Mouse (Mus musculus) stomach, embryonic 16.5 days (tissue): ENCODE measurements around the gene Sfmbt1. TPM values are rescaled to one million over a fixed set of nuclear protein-coding genes. Genes with fewer than 3 reads are reported as not detected.

Experiments
- ATAC-seq: fragments of 200-750 bp; cut with Nextera tagmentation; 2 replicates; pipeline ENCODE4 v1.8.0; 2017; ENCODE audit warnings: moderate number of reproducible peaks, moderate TSS enrichment; ENCODE audit not compliant: insufficient read depth, low FRiP score
- H3K27ac ChIP-seq: fragments of 300-500 bp; sonication (generic); 2 replicates; pipeline ENCODE4 v1.5.1; 2014; ENCODE audit warnings: low read length
- H3K27me3 ChIP-seq: fragments of 300-500 bp; sonication (generic); 2 replicates; pipeline ENCODE4 v1.6.1; 2014; ENCODE audit warnings: low read length, control low read depth, mixed read lengths; ENCODE audit not compliant: control insufficient read depth, insufficient read depth
- H3K36me3 ChIP-seq: fragments of 300-500 bp; sonication (generic); 2 replicates; pipeline ENCODE4 v1.6.1; 2014; ENCODE audit warnings: low read length; ENCODE audit not compliant: control insufficient read depth, insufficient read depth
- H3K4me1 ChIP-seq: fragments of 300-500 bp; sonication (generic); 2 replicates; pipeline ENCODE4 v1.6.1; 2014; ENCODE audit warnings: low read length, control low read depth, mixed read lengths; ENCODE audit not compliant: control insufficient read depth, insufficient read depth
- H3K4me2 ChIP-seq: fragments of 300-500 bp; sonication (generic); 2 replicates; pipeline ENCODE4 v1.6.1; 2014; ENCODE audit warnings: low read depth, low read length, mixed read lengths
- H3K4me3 ChIP-seq: fragments of 300-500 bp; sonication (generic); replicated peaks from 2 replicates; pipeline ENCODE4 v1.5.1; 2014; ENCODE audit warnings: mild to moderate bottlenecking, low read length
- H3K9ac ChIP-seq: fragments of 300-500 bp; sonication (generic); 2 replicates; pipeline ENCODE4 v1.6.1; 2014; ENCODE audit warnings: low read length
- H3K9me3 ChIP-seq: fragments of 300-500 bp; sonication (generic); replicated peaks from 2 replicates; pipeline ENCODE4 v1.6.1; 2016; ENCODE audit warnings: low read length, control low read depth; ENCODE audit not compliant: control insufficient read depth
- WGBS: fragments of 180-500 bp; shearing (Covaris S2); extraction: QIAGEN DNeasy Blood & Tissue Kit; methylation state at CpG from one replicate; pipeline ENCODE4 v1.1.7; 2014; 5-methylcytosine and 5-hydroxymethylcytosine counted together
- polyA plus RNA-seq: library from polyadenylated mRNA; unstranded; fragments of >200 nt; fragmentation: Nextera tagmentation; extraction: Ambion mirVana; gene quantifications from 2 replicates; pipeline ENCODE4 v1.2.1, GENCODE M21; 2015

The Sfmbt1 gene
- polyA plus RNA-seq, 1 experiment from 2014 or later, result 10.2 TPM

DNA sequence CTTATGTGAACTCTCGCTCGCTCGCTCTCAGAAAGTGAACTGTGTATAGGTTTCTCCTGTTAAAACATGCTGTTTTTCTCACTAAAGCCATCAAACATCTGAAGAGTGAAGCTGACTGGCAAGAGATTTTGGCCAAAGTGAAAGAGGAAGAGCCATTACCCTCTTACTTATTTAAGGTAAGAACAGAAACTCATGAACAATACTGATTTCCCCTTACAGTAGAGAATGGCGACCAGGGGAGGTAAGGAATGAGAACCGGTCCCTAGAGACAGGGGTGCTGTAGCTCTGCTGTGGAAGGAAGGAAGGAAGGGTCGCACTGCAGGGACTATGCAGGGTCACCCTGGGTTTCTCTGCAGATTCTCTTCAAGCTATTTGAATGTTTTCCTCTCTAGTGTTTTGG, 70.0 kb downstream of the Sfmbt1 start:
- Histone ChIP-seq H3K27me3 (no peaks in the 10 kb centered on the region), H3K36me3 (no peaks in the 10 kb centered on the region; the same call in 1 of the 2 replicates), H3K4me1 (no peaks in the 10 kb centered on the region), H3K9ac (no peak overlapping the region), H3K4me2 (no peak overlapping the region), H3K27ac (no peak overlapping the region), H3K4me3 (no peak overlapping the region), H3K9me3 (no peaks in the 10 kb centered on the region)
- 91% methylated on average over 6 of the region's 6 CpGs for WGBS
- no peak for ATAC-seq

DNA sequence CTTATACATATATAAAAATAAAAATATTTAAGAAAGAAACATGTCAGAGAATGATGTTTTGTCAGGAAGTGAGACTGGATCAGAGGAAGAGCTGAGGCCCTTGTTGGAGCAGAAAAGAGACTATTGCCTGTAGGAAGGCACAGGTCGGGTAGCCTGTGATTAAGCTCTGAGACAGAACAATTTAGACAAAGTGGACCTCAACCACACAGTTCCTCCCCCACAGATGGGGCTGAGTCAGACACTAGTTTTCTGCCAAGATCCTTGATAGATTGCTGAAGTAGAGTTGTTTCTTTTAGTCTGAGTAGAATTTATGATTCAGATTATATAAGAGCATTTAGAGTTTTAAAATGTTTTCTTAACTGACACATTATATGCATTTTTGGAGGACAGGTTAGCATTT, 74.8 kb downstream of the Sfmbt1 start:
- Histone ChIP-seq H3K36me3 (no peaks in the 10 kb centered on the region; the same call in 1 of the 2 replicates), H3K27me3 (no peaks in the 10 kb centered on the region), H3K27ac (no peak overlapping the region), H3K4me3 (no peak overlapping the region), H3K9ac (no peak overlapping the region), H3K4me1 (no peaks in the 10 kb centered on the region), H3K4me2 (no peak overlapping the region), H3K9me3 (no peaks in the 10 kb centered on the region)
- ATAC-seq, result no peak
- WGBS, result 56% methylated on average over 1 of the region's 1 CpGs

DNA sequence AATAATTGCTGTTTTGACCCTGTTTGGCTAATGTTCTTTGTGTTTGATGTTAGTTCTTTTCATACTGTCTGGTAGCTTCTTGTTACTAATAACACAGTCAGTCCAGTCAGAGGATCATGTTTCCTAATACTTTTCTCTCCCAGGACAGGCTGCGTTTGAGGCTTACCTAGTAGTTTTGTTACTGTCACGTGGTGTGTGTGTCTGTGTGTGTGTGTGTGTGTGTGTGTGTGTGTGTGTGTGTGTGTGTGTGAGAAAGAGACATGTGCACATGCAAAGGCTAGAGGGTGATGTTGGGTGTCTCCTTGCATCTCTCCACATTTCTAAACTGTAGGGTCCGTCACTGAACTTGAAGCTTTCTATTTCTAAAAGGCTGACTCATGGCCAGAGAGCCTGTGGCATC, 78.2 kb downstream of the Sfmbt1 start:
- Histone ChIP-seq H3K27me3 (no peaks in the 10 kb centered on the region), H3K9ac (no peak overlapping the region), H3K36me3 (0 out of 2 replicates have a peak, but pooled peaks cover 2% of the 10 kb centered on the region), H3K27ac (no peak overlapping the region), H3K9me3 (no peaks in the 10 kb centered on the region), H3K4me1 (no peaks in the 10 kb centered on the region), H3K4me2 (no peak overlapping the region), H3K4me3 (no peak overlapping the region)
- no peak for ATAC-seq
- WGBS, result 90% methylated on average over 3 of the region's 3 CpGs

DNA sequence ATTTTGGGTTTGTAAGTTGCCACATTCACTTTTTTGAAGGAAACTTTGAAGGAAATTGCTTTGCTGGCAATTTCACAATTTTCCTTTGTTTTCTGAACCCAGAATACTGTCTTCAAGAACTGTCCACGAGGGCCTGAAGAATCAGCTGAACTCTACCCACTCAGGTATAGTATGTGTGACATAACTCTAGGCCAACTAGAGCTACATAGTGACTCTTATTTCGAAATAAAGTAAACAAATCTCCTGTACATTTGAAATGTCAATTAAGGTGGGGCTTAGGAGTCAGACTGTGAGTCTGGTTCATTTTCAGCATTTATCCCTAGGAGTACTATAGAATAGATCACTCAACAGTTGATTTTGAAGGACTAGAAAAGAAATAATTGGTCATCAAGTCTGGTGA, 87.1 kb downstream of the Sfmbt1 start:
- 67% methylated on average over 2 of the region's 2 CpGs for WGBS
- peak; percentile 56; the same call in 1 of the 2 replicates for ATAC-seq

DNA sequence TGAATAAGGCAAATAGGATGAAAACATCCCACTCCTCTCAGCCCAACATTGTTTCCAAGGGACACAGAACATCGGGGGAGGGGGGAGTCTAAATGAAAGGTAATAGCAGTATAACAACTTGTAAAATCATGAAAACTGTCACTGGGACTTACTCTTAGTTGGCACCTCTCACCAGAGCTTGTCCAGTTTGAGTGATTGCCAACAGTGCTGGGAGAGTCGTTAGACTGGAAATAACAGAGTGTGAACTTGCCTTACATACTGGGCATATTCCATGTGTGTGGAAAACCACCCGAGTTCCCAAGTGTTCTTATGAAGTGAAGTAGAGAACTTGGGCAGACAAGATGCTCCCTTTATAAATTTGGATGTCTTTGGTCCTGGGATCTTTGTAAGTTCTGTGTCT, 106.5 kb downstream of the Sfmbt1 start:
- Histone ChIP-seq H3K27ac (no peak overlapping the region), H3K4me3 (no peak overlapping the region), H3K9ac (no peak overlapping the region), H3K4me1 (peaks cover 8% of the 10 kb centered on the region), H3K36me3 (no peaks in the 10 kb centered on the region), H3K9me3 (no peaks in the 10 kb centered on the region), H3K27me3 (no peaks in the 10 kb centered on the region), H3K4me2 (no peak overlapping the region)
- WGBS, result 74% methylated on average over 3 of the region's 3 CpGs
- ATAC-seq, result no peak

More for the DNA sequence above, 87.1 kb downstream of the Sfmbt1 start:
- H3K9ac ChIP-seq, result no peak overlapping the region
- no peaks in the 10 kb centered on the region for H3K27me3 ChIP-seq
- H3K4me2 ChIP-seq, result no peak overlapping the region
- no peak overlapping the region for H3K27ac ChIP-seq
- peaks cover 7% of the 10 kb centered on the region for H3K36me3 ChIP-seq
- no peaks in the 10 kb centered on the region for H3K4me1 ChIP-seq
- no peak overlapping the region for H3K4me3 ChIP-seq
- H3K9me3 ChIP-seq, result no peaks in the 10 kb centered on the region

DNA sequence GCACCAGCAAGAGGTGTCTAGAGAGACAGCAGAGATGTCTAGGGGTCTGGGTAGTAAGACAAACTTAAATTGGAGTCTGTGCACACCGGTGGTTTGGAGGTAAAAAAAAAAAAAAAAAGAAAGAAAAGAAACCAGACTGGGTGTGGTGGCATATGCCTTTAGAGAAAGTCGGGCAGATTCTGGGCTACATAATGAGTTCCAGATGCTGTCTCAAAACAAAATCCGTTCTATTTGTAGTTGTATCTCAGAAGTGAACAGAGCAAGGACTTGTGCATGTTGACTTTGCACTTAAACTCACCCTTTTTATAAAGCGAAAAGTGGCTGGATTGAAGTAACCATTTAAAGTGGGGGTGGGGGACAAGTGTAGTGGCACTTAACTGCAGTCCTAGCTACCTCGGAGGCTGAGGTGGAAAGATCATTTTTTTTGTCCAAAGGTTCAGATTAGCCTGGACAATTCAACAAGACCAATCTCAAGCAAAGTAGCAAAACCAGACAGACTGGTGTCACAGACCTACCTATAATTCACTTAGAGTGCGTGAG, 109.9 kb downstream of the Sfmbt1 start:
- H3K4me1 ChIP-seq, result peaks cover 37% of the 10 kb centered on the region
- no peaks in the 10 kb centered on the region for H3K9me3 ChIP-seq
- H3K4me2 ChIP-seq, result no peak overlapping the region
- no peak for ATAC-seq
- no peaks in the 10 kb centered on the region for H3K36me3 ChIP-seq
- no peak overlapping the region for H3K27ac ChIP-seq
- H3K4me3 ChIP-seq, result no peak overlapping the region
- H3K9ac ChIP-seq, result no peak overlapping the region
- no peaks in the 10 kb centered on the region for H3K27me3 ChIP-seq
- WGBS, result 46% methylated on average over 6 of the region's 6 CpGs

DNA sequence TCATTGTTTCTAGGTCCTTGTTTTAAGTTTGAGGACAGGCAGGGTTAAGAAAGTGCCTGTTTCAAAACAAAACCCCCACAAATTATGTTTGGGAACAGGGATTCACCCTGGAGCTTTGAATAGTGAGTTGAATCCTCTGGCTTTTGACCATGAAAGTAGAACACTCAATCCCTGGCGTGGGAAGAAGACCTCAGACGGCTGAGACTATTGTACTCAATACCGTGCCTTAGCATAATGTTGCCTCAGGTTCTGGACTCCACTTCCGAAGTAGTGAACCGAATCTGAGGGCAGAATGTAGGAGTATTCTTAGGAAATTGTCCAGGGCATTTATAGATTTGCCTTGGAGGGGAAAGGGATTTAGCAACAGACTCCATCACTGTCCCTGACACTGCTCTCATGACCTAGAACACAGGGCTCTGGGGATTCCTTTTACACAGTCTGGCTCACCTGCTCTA, 110.4 kb downstream of the Sfmbt1 start:
- ATAC-seq, result peak; percentile 2; the same call in 1 of the 2 replicates
- peak overlapping the region; percentile 89; the same call in 1 of the 2 replicates for H3K4me2 ChIP-seq
- no peak overlapping the region for H3K9ac ChIP-seq
- H3K27ac ChIP-seq, result no peak overlapping the region
- 34% methylated on average over 5 of the region's 5 CpGs for WGBS
- peaks cover 37% of the 10 kb centered on the region for H3K4me1 ChIP-seq
- H3K36me3 ChIP-seq, result no peaks in the 10 kb centered on the region
- H3K27me3 ChIP-seq, result no peaks in the 10 kb centered on the region
- H3K4me3 ChIP-seq, result peak overlapping the region; percentile 65
- H3K9me3 ChIP-seq, result no peaks in the 10 kb centered on the region

DNA sequence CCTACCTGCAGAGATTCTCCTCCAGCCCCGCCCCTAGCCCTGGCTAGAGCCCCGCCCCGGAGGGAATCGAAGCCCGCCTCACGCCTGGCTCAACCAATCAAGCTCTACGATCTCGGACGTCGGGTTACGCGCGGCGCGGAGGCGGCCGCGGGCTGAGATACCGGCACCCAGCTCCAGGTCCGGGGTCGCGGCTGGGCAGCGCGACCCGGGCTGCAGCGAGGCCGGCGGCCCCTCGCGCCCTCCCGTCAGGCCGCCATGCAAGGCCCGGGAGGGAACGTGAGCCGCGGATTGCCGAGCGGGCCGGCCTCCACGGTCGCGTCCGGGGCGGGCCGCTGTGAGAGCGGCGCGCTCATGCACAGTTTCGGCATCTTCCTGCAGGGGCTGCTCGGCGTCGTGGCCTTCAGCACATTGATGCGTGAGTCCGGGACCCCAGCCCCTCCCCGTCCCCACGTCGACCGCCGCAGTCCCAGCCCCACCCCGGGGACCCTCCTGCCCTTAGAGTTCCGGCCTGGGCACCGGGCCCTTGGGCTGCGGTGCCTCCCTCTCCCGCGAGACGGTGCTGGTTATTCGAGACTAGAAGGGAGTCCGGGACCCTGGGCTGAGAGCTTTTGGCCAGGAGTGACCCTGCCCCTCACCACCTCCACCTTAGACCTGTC, 111.0 kb downstream of the Sfmbt1 start, which contains the start of gene Tmem110:
TSS of gene Tmem110 (plus strand) at position 115 of the 656 bp plus-strand sequence.
- H3K4me3 ChIP-seq, result peak within 1 kb of the TSS; percentile 65
- peak within 1 kb of the TSS; percentile 81 for H3K9ac ChIP-seq
- H3K27ac ChIP-seq, result peak within 1 kb of the TSS; percentile 14; the same call in 1 of the 2 replicates
- peaks cover 37% of the 10 kb centered on the region for H3K4me1 ChIP-seq
- no peaks in the 10 kb centered on the region for H3K27me3 ChIP-seq
- no peaks in the 10 kb centered on the region for H3K36me3 ChIP-seq
- ATAC-seq, result peak; percentile 95
- H3K4me2 ChIP-seq, result peak within 1 kb of the TSS; percentile 89
- no peaks in the 10 kb centered on the region for H3K9me3 ChIP-seq
- under 1% methylated on average over 68 of the region's 68 CpGs for WGBS
